Mouse (Mus musculus): Measurements from ENCODE around the gene Nubp2. TPM values are rescaled to one million over a fixed set of nuclear protein-coding genes. Genes with fewer than 3 reads are reported as not detected.

Gene Nubp2
- polyA plus RNA-seq, 1 experiment from 2014 or later, result 63.9 TPM

- Histone ChIP-seq H3K36me3 (replicated peaks; ENCODE audit: control insufficient read depth, insufficient read depth, low read depth, low read length) (peaks cover 11% of the 10 kb centered on the region), H3K27me3 (ENCODE audit: control insufficient read depth, insufficient read depth, low read length) (no peaks in the 10 kb centered on the region), H3K4me2 (ENCODE audit: low read depth, low read length) (no peak overlapping the region), H3K9ac (replicated peaks; ENCODE audit: low read length) (no peak overlapping the region), H3K4me1 (ENCODE audit: control insufficient read depth, insufficient read depth, low read length) (no peaks in the 10 kb centered on the region), H3K4me3 (ENCODE audit: low read depth, low read length) (no peak overlapping the region), H3K9me3 (replicated peaks; ENCODE audit: control insufficient read depth, low read length) (no peaks in the 10 kb centered on the region), H3K27ac (replicated peaks; ENCODE audit: low read depth, low read length) (no peak overlapping the region)
- ATAC-seq (replicated peaks; ENCODE audit: insufficient number of reproducible peaks, low FRiP score, low TSS enrichment, low read depth), result no peak
- 95% methylated on average over 2 of the region's 2 CpGs for WGBS
- no peak for DNase-seq (ENCODE audit: low spot score)
Measured at GRCm38 (mm10) chr17:24907591-24907990, 21.4 kb upstream of the Nubp2 start.

GRCm38 (mm10) chr17:24903767-24904166 is 17.6 kb upstream of the Nubp2 start:
- Histone ChIP-seq H3K27me3 (ENCODE audit: control insufficient read depth, insufficient read depth, low read length) (no peaks in the 10 kb centered on the region), H3K9me3 (replicated peaks; ENCODE audit: control insufficient read depth, low read length) (no peaks in the 10 kb centered on the region), H3K4me1 (ENCODE audit: control insufficient read depth, insufficient read depth, low read length) (no peaks in the 10 kb centered on the region), H3K9ac (replicated peaks; ENCODE audit: low read length) (no peak overlapping the region), H3K36me3 (replicated peaks; ENCODE audit: control insufficient read depth, insufficient read depth, low read depth, low read length) (peaks cover 30% of the 10 kb centered on the region), H3K4me3 (ENCODE audit: low read depth, low read length) (no peak overlapping the region), H3K4me2 (ENCODE audit: low read depth, low read length) (no peak overlapping the region), H3K27ac (replicated peaks; ENCODE audit: low read depth, low read length) (no peak overlapping the region)
- DNase-seq (ENCODE audit: low spot score) (no peak), ATAC-seq (replicated peaks; ENCODE audit: insufficient number of reproducible peaks, low FRiP score, low TSS enrichment, low read depth) (no peak)
- WGBS, result 93% methylated on average over 9 of the region's 9 CpGs

DNA sequence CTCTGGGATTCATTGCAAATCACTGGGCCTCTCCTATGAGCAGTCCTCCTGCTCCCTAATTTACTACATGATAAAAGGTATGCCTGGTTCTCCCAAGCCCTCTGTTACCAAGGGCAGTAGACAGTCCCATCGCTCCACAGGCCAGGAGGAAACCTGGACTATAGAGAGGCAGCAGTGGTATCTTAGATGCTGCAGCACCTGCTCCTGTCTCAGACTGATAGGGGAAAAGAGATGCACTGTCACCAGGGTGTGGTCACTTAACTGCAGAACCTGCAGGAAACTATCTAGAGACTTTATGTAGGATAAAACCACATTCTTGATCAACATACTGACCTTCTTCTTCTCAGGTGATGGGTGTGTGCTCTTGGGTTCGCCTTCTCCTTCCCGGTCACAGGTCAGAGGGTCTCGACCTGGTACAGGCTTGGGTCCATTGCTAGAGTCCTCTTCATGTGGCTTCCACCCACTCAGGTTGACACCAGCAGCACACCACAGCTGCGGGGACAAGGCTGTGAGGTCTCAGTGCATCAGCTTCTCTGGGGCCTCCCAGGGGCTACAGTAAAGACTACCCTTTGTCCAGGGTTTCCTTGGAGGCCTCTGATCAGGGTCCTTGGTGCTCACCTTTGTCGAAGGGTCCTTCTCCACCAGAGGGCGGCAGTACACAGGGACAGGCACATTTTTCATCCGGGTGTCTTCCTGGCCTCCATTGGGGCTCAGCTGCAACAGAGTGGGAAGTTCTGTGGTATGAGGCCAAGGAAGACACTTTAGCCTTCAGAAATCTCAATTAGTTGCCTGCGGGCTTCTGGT is 16.7 kb upstream of the Nubp2 start:
- Histone ChIP-seq H3K4me3 (ENCODE audit: low read depth, low read length) (no peak overlapping the region), H3K36me3 (replicated peaks; ENCODE audit: control insufficient read depth, insufficient read depth, low read depth, low read length) (peaks cover 34% of the 10 kb centered on the region), H3K4me1 (ENCODE audit: control insufficient read depth, insufficient read depth, low read length) (no peaks in the 10 kb centered on the region), H3K9me3 (replicated peaks; ENCODE audit: control insufficient read depth, low read length) (no peaks in the 10 kb centered on the region), H3K27ac (replicated peaks; ENCODE audit: low read depth, low read length) (no peak overlapping the region), H3K9ac (replicated peaks; ENCODE audit: low read length) (no peak overlapping the region), H3K4me2 (ENCODE audit: low read depth, low read length) (no peak overlapping the region), H3K27me3 (ENCODE audit: control insufficient read depth, insufficient read depth, low read length) (no peaks in the 10 kb centered on the region)
- 69% methylated on average over 9 of the region's 9 CpGs for whole genome bisulfite sequencing
- DNase-seq (ENCODE audit: low spot score), result peak; percentile 12
- ATAC-seq (replicated peaks; ENCODE audit: insufficient number of reproducible peaks, low FRiP score, low TSS enrichment, low read depth), result no peak

GRCm38 (mm10) chr17:24902124-24902523 is 16.0 kb upstream of the Nubp2 start:
- Histone ChIP-seq H3K9ac (replicated peaks; ENCODE audit: low read length) (no peak overlapping the region), H3K4me2 (ENCODE audit: low read depth, low read length) (no peak overlapping the region), H3K27ac (replicated peaks; ENCODE audit: low read depth, low read length) (no peak overlapping the region), H3K4me1 (ENCODE audit: control insufficient read depth, insufficient read depth, low read length) (peaks cover 2% of the 10 kb centered on the region; the same call in 1 of the 2 replicates), H3K27me3 (ENCODE audit: control insufficient read depth, insufficient read depth, low read length) (no peaks in the 10 kb centered on the region), H3K9me3 (replicated peaks; ENCODE audit: control insufficient read depth, low read length) (no peaks in the 10 kb centered on the region), H3K4me3 (ENCODE audit: low read depth, low read length) (no peak overlapping the region), H3K36me3 (replicated peaks; ENCODE audit: control insufficient read depth, insufficient read depth, low read depth, low read length) (peaks cover 36% of the 10 kb centered on the region)
- WGBS, result 91% methylated on average over 5 of the region's 5 CpGs
- DNase-seq (ENCODE audit: low spot score) (no peak), ATAC-seq (replicated peaks; ENCODE audit: insufficient number of reproducible peaks, low FRiP score, low TSS enrichment, low read depth) (no peak)

- ATAC-seq (replicated peaks; ENCODE audit: insufficient number of reproducible peaks, low FRiP score, low TSS enrichment, low read depth) (no peak), DNase-seq (ENCODE audit: low spot score) (no peak)
- no peak overlapping the region for H3K9ac ChIP-seq (replicated peaks; ENCODE audit: low read length)
- H3K4me2 ChIP-seq (ENCODE audit: low read depth, low read length), result no peak overlapping the region
- peaks cover 36% of the 10 kb centered on the region for H3K36me3 ChIP-seq (replicated peaks; ENCODE audit: control insufficient read depth, insufficient read depth, low read depth, low read length)
- no peaks in the 10 kb centered on the region for H3K9me3 ChIP-seq (replicated peaks; ENCODE audit: control insufficient read depth, low read length)
- H3K27ac ChIP-seq (replicated peaks; ENCODE audit: low read depth, low read length), result no peak overlapping the region
- H3K4me3 ChIP-seq (ENCODE audit: low read depth, low read length), result no peak overlapping the region
- 95% methylated on average over 6 of the region's 6 CpGs for WGBS
- H3K27me3 ChIP-seq (ENCODE audit: control insufficient read depth, insufficient read depth, low read length), result no peaks in the 10 kb centered on the region
- peaks cover 6% of the 10 kb centered on the region for H3K4me1 ChIP-seq (ENCODE audit: control insufficient read depth, insufficient read depth, low read length)
Measured at GRCm38 (mm10) chr17:24900014-24900413, 13.9 kb upstream of the Nubp2 start.

DNA sequence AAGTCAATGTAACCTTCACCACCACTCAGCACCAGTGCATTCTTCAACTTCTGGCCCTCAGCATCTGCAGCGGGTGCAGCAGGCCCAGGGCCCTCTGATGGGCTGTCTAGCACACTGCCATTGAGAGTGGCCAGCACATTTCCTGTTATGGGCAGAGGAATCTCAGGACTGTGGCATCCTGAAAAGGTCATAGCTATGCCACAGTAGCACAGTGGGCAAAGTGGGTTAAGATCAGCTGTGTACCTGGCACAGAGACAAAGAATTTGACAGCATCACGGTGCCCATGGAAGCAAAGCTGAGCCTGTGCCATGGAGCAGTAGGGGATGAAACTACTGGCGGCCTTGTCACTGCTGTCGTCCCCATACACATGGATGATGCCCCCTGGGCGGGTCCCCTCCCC is 13.0 kb upstream of the Nubp2 start:
- Histone ChIP-seq H3K36me3 (replicated peaks; ENCODE audit: control insufficient read depth, insufficient read depth, low read depth, low read length) (peaks cover 33% of the 10 kb centered on the region), H3K4me2 (ENCODE audit: low read depth, low read length) (no peak overlapping the region), H3K27ac (replicated peaks; ENCODE audit: low read depth, low read length) (no peak overlapping the region), H3K9me3 (replicated peaks; ENCODE audit: control insufficient read depth, low read length) (no peaks in the 10 kb centered on the region), H3K27me3 (ENCODE audit: control insufficient read depth, insufficient read depth, low read length) (no peaks in the 10 kb centered on the region), H3K9ac (replicated peaks; ENCODE audit: low read length) (no peak overlapping the region), H3K4me1 (ENCODE audit: control insufficient read depth, insufficient read depth, low read length) (peaks cover 7% of the 10 kb centered on the region), H3K4me3 (ENCODE audit: low read depth, low read length) (no peak overlapping the region)
- DNase-seq (ENCODE audit: low spot score), result no peak
- ATAC-seq (replicated peaks; ENCODE audit: insufficient number of reproducible peaks, low FRiP score, low TSS enrichment, low read depth), result no peak
- WGBS, result 85% methylated on average over 5 of the region's 5 CpGs

- DNase-seq (ENCODE audit: low spot score) (no peak), ATAC-seq (replicated peaks; ENCODE audit: insufficient number of reproducible peaks, low FRiP score, low TSS enrichment, low read depth) (no peak)
- H3K9ac ChIP-seq (replicated peaks; ENCODE audit: low read length), result no peak overlapping the region
- H3K4me2 ChIP-seq (ENCODE audit: low read depth, low read length), result no peak overlapping the region
- H3K27me3 ChIP-seq (ENCODE audit: control insufficient read depth, insufficient read depth, low read length), result no peaks in the 10 kb centered on the region
- H3K9me3 ChIP-seq (replicated peaks; ENCODE audit: control insufficient read depth, low read length), result no peaks in the 10 kb centered on the region
- no peak overlapping the region for H3K4me3 ChIP-seq (ENCODE audit: low read depth, low read length)
- peaks cover 32% of the 10 kb centered on the region for H3K36me3 ChIP-seq (replicated peaks; ENCODE audit: control insufficient read depth, insufficient read depth, low read depth, low read length)
- no peak overlapping the region for H3K27ac ChIP-seq (replicated peaks; ENCODE audit: low read depth, low read length)
- WGBS, result 84% methylated on average over 4 of the region's 4 CpGs
- peaks cover 9% of the 10 kb centered on the region for H3K4me1 ChIP-seq (ENCODE audit: control insufficient read depth, insufficient read depth, low read length)
Measured at GRCm38 (mm10) chr17:24898041-24898854, 12.1 kb upstream of the Nubp2 start.

DNA sequence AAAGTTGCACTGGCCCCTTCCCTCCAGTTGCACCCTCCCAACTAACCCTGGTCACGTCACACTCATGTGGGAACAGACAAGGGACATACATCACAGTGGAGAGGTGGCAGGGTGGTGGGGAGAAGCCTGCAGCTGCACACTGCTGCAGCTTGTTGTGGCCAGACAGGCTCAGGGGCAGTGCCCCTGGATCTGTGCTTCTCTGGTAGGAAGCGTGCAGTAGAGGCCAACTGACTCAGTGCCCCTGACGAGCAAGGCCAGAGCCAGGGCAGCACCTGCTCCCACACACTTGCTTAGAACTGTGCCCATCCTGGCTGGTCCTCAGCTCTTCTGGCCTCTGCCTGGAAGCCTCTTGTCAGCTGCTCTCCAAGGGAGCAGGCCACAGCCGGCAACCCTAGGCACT is 11.5 kb upstream of the Nubp2 start:
- Histone ChIP-seq H3K36me3 (replicated peaks; ENCODE audit: control insufficient read depth, insufficient read depth, low read depth, low read length) (peaks cover 26% of the 10 kb centered on the region), H3K4me2 (ENCODE audit: low read depth, low read length) (no peak overlapping the region; the same call in 1 of the 2 replicates), H3K4me3 (ENCODE audit: low read depth, low read length) (peak overlapping the region; percentile 89; the same call in 1 of the 2 replicates), H3K27me3 (ENCODE audit: control insufficient read depth, insufficient read depth, low read length) (no peaks in the 10 kb centered on the region), H3K9ac (replicated peaks; ENCODE audit: low read length) (no peak overlapping the region), H3K4me1 (ENCODE audit: control insufficient read depth, insufficient read depth, low read length) (peaks cover 9% of the 10 kb centered on the region), H3K27ac (replicated peaks; ENCODE audit: low read depth, low read length) (no peak overlapping the region), H3K9me3 (replicated peaks; ENCODE audit: control insufficient read depth, low read length) (no peaks in the 10 kb centered on the region)
- no peak for DNase-seq (ENCODE audit: low spot score)
- no peak for ATAC-seq (replicated peaks; ENCODE audit: insufficient number of reproducible peaks, low FRiP score, low TSS enrichment, low read depth)
- 86% methylated on average over 4 of the region's 4 CpGs for WGBS

Data from embryonic facial prominence, embryonic 11.5 days (tissue).